Comparison of ENCODE assay signal across 18 mouse cellular contexts in genomic region chr6:144387539-144388255, GRCm38 (mm10).
DNase-seq lines count a peak whose midpoint lies in the region; ATAC-seq lines count a peak whose summit lies in the region.
"Had no signal": no experiment of that assay in that cellular context is flagged by ENCODE, and none has a peak within 500 bp of the region (broad histone marks: within the 10 kb centered on the region; RNA-seq: fewer than 3 reads in every experiment).

No protein-coding gene starts in this region.

- H3K27me3 ChIP-seq in hindbrain, embryonic 10.5 days (ENCODE audit: insufficient read depth, poor library complexity, severe bottlenecking) = peaks cover 5% of the 10 kb centered on the region; the same call in 1 of the 2 replicates
- H3K27me3 ChIP-seq in hindbrain, embryonic 13.5 days = 0 out of 2 replicates have a peak, but pooled peaks cover 4% of the 10 kb centered on the region
- H3K27me3 ChIP-seq in forebrain, embryonic 15.5 days = no peaks in the 10 kb centered on the region
- H3K27me3 ChIP-seq in midbrain, embryonic 11.5 days (ENCODE audit: control insufficient read depth, insufficient read depth, low read length) = peaks cover 3% of the 10 kb centered on the region; the same call in 1 of the 2 replicates
- H3K27me3 ChIP-seq: embryonic facial prominence, embryonic 13.5 days; heart, embryonic 13.5 days had no signal

- no peak overlapping the region for H3K4me2 ChIP-seq in hindbrain, embryonic 13.5 days
- peak overlapping the region; percentile 25; the same call in 1 of the 2 replicates for H3K4me2 ChIP-seq in forebrain, embryonic 15.5 days (replicated peaks)
- peak overlapping the region; percentile 15; the same call in 1 of the 2 replicates for H3K4me2 ChIP-seq in midbrain, embryonic 11.5 days
- H3K4me2 ChIP-seq: embryonic facial prominence, embryonic 13.5 days; heart, embryonic 13.5 days had no signal

- no peaks in the 10 kb centered on the region for H3K36me3 ChIP-seq in hindbrain, embryonic 10.5 days
- H3K36me3 ChIP-seq in hindbrain, embryonic 13.5 days = no peaks in the 10 kb centered on the region
- no peaks in the 10 kb centered on the region for H3K36me3 ChIP-seq in forebrain, embryonic 15.5 days
- no peaks in the 10 kb centered on the region for H3K36me3 ChIP-seq in midbrain, embryonic 11.5 days (ENCODE audit: control insufficient read depth, insufficient read depth, low read length)
- H3K36me3 ChIP-seq: embryonic facial prominence, embryonic 13.5 days; heart, embryonic 13.5 days had no signal

- no peak overlapping the region for H3K4me3 ChIP-seq in hindbrain, embryonic 10.5 days
- H3K4me3 ChIP-seq in hindbrain, embryonic 13.5 days = no peak overlapping the region
- no peak overlapping the region for H3K4me3 ChIP-seq in forebrain, embryonic 15.5 days
- no peak overlapping the region for H3K4me3 ChIP-seq in midbrain, embryonic 11.5 days (ENCODE audit: low read depth, low read length)
- H3K4me3 ChIP-seq: embryonic facial prominence, embryonic 13.5 days; heart, embryonic 13.5 days; left cerebral cortex, adult 2 months; myocyte had no signal

- no peaks in the 10 kb centered on the region for H3K4me1 ChIP-seq in hindbrain, embryonic 10.5 days (replicated peaks)
- no peaks in the 10 kb centered on the region for H3K4me1 ChIP-seq in hindbrain, embryonic 13.5 days (replicated peaks)
- peaks cover 15% of the 10 kb centered on the region for H3K4me1 ChIP-seq in forebrain, embryonic 15.5 days
- no peaks in the 10 kb centered on the region for H3K4me1 ChIP-seq in midbrain, embryonic 11.5 days (ENCODE audit: control insufficient read depth, insufficient read depth, low read length)
- H3K4me1 ChIP-seq: heart, embryonic 13.5 days had no signal

- peak; percentile 6 for DNase-seq in hindbrain, embryonic 10.5 days (ENCODE audit: low spot score)
- no peak for DNase-seq in midbrain, embryonic 11.5 days (ENCODE audit: low spot score, missing footprints)
- DNase-seq in adrenal gland, postnatal 36 days = no peak
- no peak for DNase-seq in T-cell, adult 2 months (ENCODE audit: low spot score)
- no peak for DNase-seq in liver
- DNase-seq: B cell, adult 2 months; cerebellum, adult 11 months; cerebellum, postnatal 25 days; heart, postnatal 4 days; lung, postnatal 10 days had no signal

- H3K27ac ChIP-seq in hindbrain, embryonic 10.5 days = no peak overlapping the region
- H3K27ac ChIP-seq in hindbrain, embryonic 13.5 days = no peak overlapping the region
- no peak overlapping the region for H3K27ac ChIP-seq in forebrain, embryonic 15.5 days (replicated peaks)
- H3K27ac ChIP-seq in midbrain, embryonic 11.5 days (ENCODE audit: low read depth, low read length) = no peak overlapping the region
- H3K27ac ChIP-seq: embryonic facial prominence, embryonic 13.5 days; heart, embryonic 13.5 days; kidney, postnatal 0 days; left cerebral cortex, adult 2 months had no signal

- no peak for ATAC-seq in hindbrain, embryonic 13.5 days (ENCODE audit: low FRiP score)
- ATAC-seq in forebrain, embryonic 15.5 days (replicated peaks) = no peak
- ATAC-seq in midbrain, embryonic 11.5 days (ENCODE audit: low FRiP score) = peak; percentile 80
- ATAC-seq: intestine, postnatal 0 days had no signal

- no peak overlapping the region for H3K9ac ChIP-seq in hindbrain, embryonic 13.5 days
- H3K9ac ChIP-seq in forebrain, embryonic 15.5 days (replicated peaks) = no peak overlapping the region
- no peak overlapping the region for H3K9ac ChIP-seq in midbrain, embryonic 11.5 days (ENCODE audit: low read length)
- H3K9ac ChIP-seq: embryonic facial prominence, embryonic 13.5 days; heart, embryonic 13.5 days had no signal

- H3K9me3 ChIP-seq in hindbrain, embryonic 10.5 days = no peaks in the 10 kb centered on the region
- no peaks in the 10 kb centered on the region for H3K9me3 ChIP-seq in hindbrain, embryonic 13.5 days
- H3K9me3 ChIP-seq in forebrain, embryonic 15.5 days = no peaks in the 10 kb centered on the region
- no peaks in the 10 kb centered on the region for H3K9me3 ChIP-seq in midbrain, embryonic 11.5 days (ENCODE audit: control insufficient read depth, low read length)
- H3K9me3 ChIP-seq: embryonic facial prominence, embryonic 13.5 days; heart, embryonic 13.5 days had no signal

- WGBS in hindbrain, embryonic 10.5 days = 77% methylated on average over 17 of the region's 17 CpGs
- 61% methylated on average over 17 of the region's 17 CpGs for WGBS in hindbrain, embryonic 13.5 days
- 39% methylated on average over 17 of the region's 17 CpGs for WGBS in forebrain, embryonic 15.5 days
- 46% methylated on average over 17 of the region's 17 CpGs for WGBS in midbrain, embryonic 11.5 days
